Mouse (Mus musculus) spleen, postnatal 10 days (tissue): Measurements from ENCODE around the gene Swi5.
"Not testable (repeated sequence)": the region's sequence is repeated elsewhere in the genome, so short reads cannot be mapped to it uniquely, and the experiment has no call there.

Experiments
- DNase-seq, 2 experiments: peaks; one replicate each; pipeline ENCODE4 v3.0.0; 2021 to 2022; ENCODE audit warnings: low spot score in 2 of 2

The Swi5 gene

GRCm38 (mm10) chr2:32311443-32312317 is 23.8 kb upstream of the Swi5 start:
- no peak for DNase-seq

DNA sequence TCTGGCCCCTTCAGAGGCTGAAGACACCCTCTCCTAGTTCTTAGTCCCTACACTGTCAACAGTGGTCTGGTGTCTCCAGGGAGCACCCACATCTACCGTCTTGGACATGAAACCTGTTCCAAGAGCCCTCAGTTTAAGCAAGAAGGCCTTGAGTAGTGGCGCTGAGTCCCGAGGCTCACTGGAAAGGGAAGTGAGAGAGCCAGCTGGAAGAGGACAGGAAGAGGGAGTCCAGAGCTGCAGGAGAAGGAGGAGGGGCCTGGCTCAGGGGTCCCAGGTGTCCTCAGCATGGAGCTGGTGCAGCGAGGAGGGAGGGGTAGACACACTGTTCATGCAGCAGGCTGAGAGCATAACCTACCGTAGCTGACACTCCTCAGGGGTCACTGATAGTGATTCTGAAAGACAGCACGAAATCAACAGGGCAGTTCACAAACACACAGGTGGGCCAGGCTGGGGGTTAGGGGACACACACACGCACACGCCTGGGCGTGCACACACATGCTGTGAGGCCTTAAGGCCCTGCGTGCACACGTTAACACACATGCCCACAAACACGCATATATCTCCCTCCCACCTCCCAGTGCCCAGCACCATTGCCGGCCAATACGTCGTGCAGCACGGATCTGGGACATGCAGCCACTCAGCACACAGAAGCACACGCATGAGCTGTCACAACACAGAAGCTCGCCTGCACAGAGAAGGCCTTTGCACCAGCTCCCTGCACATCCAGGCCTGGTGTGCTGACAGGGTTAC is 22.4 kb upstream of the Swi5 start:
- no peak for DNase-seq

GRCm38 (mm10) chr2:32308870-32309568 is 21.1 kb upstream of the Swi5 start:
- DNase-seq: no peak

DNA sequence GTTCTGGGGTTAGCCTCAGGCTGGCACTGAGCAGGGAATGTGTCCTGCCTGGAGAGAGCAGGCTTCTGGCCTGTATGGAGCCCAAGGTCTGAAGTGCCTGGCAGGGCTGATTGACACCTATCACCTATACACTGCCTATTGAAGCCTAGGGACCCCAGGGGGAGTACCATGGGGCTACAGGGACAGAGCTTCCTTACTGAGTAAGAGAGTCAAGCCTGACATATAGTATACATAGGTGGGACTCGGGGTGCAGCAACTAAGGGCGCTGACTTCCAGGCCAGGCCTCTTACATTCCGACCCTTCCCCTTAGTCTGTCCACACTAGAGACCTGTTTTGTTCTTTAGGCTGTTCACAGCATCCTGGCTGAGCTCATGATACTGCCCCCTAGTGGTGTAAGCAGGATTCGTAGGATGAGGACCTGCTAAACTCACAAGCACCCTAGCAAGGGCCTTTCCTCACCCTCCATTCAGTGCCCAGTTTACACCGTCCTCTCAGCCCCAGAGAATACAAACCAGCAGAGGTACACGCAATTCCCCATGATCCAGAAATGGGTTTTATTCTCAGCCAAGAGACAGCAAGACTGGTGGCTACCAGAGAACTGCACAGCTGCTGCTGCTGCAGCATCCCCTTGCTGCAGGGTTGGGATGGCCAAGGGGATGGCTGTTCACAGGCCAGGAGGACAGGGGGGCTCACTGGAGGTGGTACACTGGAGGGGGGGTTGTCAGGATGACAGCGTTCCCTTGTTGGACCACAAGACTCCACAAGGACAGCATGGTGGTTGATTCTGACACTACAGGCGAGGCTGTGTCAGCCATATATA is 20.3 kb upstream of the Swi5 start:
- peak; percentile 38 to 64 for DNase-seq

DNA sequence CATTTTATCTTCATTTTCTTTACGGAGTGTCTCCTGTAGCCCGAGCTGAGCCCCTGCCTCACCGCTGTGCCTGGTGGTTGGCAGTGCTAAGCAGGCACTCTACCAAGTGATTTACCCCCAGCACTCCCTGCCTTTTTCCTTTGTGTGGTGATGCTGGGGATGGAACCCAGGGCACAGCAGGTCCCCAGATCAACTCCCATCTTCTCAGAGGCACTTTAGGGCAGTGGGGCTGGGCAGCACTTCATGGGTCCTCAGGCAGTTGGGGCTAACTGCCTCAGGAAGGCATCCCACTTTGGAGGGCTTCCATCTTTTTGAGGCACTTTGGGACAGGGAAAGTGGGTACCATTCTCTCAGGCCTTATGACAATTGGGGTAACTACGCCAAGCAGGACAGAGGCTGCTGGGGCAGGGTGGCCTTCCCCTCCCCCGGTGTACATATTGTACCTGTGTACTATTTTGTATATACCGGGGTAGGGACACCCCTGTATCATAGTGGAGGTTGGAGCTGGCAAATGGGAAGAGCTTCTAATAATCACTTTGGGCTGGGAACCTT is 19.4 kb upstream of the Swi5 start:
- no peak for DNase-seq

GRCm38 (mm10) chr2:32306176-32306575 is 18.3 kb upstream of the Swi5 start:
- DNase-seq: no peak

DNA sequence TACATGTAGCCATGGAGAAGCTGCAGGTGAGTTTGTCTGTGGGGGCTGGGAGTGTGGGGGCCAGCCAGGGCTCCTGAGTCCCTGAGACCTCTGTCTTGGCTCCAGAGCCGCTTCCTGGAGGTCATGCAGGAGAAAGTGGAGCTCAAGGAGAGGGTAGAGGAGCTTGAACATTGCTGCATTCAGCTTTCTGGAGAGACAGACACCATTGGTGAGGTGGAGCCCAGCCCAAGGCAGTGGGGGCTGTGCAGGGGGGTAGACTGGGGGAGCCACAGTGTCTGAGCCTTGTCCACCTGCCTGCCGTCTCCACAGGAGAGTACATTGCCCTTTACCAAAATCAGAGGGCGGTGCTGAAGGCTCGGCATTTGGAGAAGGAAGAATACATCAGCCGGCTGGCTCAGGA is 17.8 kb upstream of the Swi5 start:
- DNase-seq: no peak

DNA sequence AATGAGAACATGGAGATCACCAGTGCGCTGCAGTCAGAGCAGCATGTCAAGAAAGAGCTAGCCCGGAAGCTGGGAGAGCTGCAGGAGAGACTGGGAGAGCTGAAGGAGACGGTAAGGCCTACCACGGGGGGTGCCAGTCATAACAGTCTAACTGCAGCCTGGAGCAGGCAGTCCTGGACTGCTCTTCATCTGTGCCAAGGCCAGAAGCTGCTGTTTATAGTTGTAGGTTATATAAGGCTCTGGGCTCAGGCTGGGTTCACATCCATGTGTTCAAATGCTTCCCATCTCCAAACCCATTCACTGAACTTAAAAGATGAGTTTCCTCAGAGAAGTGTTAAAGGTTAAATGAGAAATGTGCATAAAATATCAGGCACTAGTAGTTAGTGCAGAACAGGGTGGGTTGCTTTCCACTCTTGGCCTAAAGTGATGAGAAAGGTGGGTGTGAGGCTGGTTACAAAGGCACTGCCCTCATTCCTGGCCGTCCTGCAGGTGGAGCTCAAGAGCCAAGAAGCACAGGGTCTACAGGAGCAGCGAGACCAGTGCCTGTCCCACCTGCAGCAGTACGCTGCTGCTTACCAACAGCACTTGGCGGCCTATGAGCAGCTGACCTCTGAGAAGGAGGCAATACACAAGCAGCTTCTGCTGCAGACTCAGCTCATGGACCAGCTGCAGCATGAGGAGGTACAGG is 16.4 kb upstream of the Swi5 start:
- peak in 1 of 2 experiments; percentile 76 for DNase-seq

DNA sequence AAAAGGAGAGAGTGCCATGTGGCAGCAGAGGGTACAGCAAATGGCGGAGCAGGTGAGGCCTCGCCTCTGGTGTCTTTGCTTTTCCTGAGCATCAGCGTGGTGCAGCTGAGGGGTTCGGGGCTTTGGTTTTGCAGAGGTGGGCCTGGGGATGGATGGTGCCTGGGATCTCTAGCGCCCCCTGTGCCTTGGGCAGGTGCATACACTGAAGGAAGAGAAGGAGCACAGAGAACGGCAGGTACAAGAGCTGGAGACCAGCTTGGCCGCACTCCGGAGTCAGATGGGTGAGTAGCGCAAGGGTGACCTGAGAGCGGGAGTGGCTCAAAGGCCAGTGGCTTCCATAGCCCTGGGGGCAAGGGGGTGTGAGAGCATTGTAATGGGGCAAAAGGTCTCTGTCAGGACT is 15.1 kb upstream of the Swi5 start:
- no peak for DNase-seq

- DNase-seq: no peak
Observed at GRCm38 (mm10) chr2:32299469-32299868, 11.6 kb upstream of the Swi5 start.

DNA sequence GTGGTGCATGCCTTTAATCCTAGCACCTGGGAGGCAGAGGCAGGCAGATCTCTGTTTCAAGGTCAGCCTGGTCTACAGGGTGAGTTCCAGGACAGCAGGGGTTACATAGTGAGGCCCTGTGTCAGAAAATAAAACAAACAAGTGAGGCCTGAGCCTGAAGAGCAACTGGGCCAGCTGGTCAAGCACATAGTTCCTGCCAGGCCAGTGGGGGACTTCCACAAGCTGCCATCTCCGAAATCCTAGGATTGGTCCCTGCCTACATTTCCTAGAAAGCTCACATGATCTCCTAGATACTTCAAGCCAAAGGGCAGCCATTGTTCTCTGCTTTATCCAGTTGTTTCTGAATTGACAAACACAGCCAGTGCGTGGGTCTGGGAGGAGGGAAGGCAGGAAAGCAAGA is 8.0 kb upstream of the Swi5 start:
- not testable (repeated sequence) for DNase-seq

DNA sequence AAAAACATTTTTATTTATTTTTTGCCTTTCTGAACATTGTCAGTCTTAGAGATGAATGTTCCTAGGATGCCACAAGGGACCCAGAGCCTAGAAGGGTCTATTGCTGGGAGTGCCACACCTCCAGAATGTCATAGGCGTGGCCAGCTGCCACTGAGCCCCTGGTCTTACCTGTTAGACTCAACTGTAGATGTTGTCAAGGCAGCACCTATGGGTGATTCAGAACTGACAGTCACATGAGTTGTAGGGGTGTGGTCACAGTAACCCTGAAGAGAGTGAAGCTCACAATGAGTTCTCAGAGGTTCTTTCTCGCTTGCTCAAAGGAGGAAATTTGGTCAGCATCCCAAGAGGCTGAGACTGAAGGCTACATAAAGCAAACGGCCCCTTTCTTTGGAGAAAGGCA is 7.4 kb upstream of the Swi5 start:
- no peak for DNase-seq

DNA sequence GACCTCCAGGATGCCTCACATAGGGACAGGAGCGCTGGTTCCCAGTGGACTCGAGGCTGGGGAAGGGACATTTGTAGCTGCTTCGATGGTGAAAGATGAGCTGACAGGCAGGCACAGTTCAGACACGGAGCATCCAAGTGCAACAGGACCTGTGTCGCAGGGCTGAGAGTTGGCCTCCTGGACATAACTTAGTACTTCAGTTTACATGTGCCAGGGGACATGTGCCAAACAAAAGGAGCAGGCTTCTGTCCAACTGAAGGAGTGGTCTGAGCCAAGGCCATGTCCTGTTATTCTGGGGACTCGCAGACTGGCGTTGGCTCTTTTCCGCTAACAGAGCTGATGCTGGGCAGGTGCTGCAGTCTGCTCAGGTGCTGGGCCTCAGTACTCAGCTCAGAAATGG is 6.5 kb upstream of the Swi5 start:
- DNase-seq: no peak

DNA sequence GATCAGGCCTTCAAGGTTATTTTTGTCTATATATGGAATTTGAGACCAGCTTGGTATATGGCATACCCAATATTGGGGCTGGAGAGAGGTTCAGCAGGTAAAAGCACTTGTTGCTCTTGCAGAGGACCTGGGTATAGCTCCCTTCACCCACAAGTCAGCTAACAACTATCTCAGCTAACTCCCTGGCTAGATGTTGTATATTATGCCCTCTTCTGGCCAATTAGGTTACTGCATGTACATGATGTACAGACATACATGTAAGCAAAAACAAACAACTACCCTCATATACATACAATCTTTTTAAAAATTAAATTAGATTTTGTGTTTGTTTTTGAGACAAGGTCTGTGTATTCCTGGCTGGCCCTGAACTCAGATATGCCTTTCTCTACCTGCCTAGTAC is 1.7 kb upstream of the Swi5 start:
- no peak for DNase-seq

GRCm38 (mm10) chr2:32288371-32288931 is 576 bp upstream of the Swi5 start:
- DNase-seq: no peak

GRCm38 (mm10) chr2:32287334-32287840 is 488 bp downstream of the Swi5 start, which contains the start of gene Golga2:
Golga2 (plus strand) TSS chr2:32287384.
- DNase-seq: peak in 1 of 2 experiments; percentile 56

DNA sequence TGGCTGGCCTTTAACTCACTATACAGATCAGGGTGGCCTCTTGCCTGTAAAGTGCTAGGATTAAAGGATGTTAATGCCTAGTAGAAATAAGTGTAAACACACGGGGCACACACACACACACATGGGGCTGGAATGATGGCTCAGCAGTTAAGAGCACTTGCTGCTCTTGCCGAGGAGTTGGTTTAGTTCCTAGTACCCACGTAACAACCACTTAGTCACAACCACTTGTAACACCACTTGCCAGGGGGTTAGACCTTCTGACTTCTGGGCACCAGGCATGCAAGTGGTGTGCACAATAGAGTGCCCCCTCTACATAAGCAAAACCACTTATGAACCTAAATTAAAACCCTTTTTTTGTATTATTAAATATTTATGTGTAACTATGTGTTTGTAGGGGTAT is 3.9 kb downstream of the Swi5 start:
- DNase-seq: no peak

- peak; percentile 36 to 72 for DNase-seq
Observed at GRCm38 (mm10) chr2:32282727-32283126, 5.1 kb downstream of the Swi5 start.

DNA sequence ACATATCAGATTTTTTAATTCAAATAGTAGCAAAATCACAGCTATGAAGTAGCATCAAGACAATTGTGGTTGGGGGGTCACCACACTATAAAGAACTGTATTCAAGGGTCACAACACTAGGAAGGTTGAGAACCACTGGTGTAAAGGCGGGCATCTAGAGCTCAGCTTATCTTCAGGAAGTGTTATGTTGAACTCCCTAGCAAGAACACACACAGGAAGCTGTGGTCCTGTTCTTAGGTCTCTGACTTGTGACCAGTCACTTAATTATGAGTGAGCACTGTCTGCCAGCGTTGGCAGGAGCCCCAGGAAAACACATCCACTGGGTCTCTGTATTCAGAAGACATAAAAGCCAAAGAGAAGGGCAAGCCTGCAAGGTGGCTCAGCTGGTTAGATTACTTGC is 5.6 kb downstream of the Swi5 start:
- DNase-seq: no peak

DNA sequence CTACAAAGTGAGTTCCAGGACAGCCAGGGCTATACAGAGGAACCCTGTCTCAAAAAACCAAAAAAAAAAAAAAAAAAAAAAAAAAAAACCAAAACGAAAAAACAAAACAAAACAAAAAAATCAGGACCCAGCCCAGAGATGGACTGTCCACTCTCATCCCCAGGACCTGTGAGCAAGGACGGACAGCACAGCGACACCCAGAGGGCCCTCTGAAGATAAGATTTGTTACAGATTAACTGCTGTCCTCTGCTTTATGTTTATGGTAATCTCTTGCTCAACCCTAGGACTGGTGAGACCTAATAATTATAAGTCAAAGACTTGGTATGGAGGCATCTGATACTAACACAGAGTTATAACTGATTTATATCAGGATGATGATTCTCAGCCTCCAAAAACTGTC is 12.1 kb downstream of the Swi5 start:
- no peak for DNase-seq
